Mouse (Mus musculus): ENCODE data around the gene Hagh. TPM values are rescaled to one million over a fixed set of nuclear protein-coding genes. Genes with fewer than 3 reads are reported as not detected.

The Hagh gene
- total and polyA plus RNA-seq, 2 experiments from 2014 or later: 116 to 129 TPM

GRCm38 (mm10) chr17:24896241-24896992 is 56.5 kb downstream of the Hagh start, which contains the start of gene Nme3:
Gene Nme3, plus strand, starts transcription at chr17:24896500.
- TF ChIP-seq EP300 (IDR thresholded peaks at IDR 0.05; ENCODE audit: low read depth) (no peak), CTCF (IDR thresholded peaks at IDR 0.05; ENCODE audit: low read depth) (no peak)
- peak within 1 kb of the TSS; percentile 71 for H3K4me3 ChIP-seq (ENCODE audit: low read depth, low read length)
- no peaks in the 10 kb centered on the region for H3K27me3 ChIP-seq (ENCODE audit: control insufficient read depth, insufficient read depth, low read length)
- H3K4me1 ChIP-seq (ENCODE audit: control insufficient read depth, insufficient read depth): peaks cover 20% of the 10 kb centered on the region; the same call in 1 of the 2 replicates
- H3K4me2 ChIP-seq (ENCODE audit: low read depth, low read length): peak within 1 kb of the TSS; percentile 97
- ATAC-seq (ENCODE audit: insufficient read depth, low read depth): peak; percentile 47
- H3K36me3 ChIP-seq (replicated peaks; ENCODE audit: control insufficient read depth, insufficient read depth, low read length): peaks cover 58% of the 10 kb centered on the region
- DNase-seq (ENCODE audit: low spot score): peak; percentile 58
- peak within 1 kb of the TSS; percentile 83 for H3K27ac ChIP-seq (ENCODE audit: low read depth)
- no peaks in the 10 kb centered on the region for H3K9me3 ChIP-seq (replicated peaks; ENCODE audit: control insufficient read depth, low read length)
- H3K9ac ChIP-seq (replicated peaks; ENCODE audit: low read depth, low read length): peak within 1 kb of the TSS; percentile 90
- 1% methylated on average over 50 of the region's 50 CpGs for WGBS

DNA sequence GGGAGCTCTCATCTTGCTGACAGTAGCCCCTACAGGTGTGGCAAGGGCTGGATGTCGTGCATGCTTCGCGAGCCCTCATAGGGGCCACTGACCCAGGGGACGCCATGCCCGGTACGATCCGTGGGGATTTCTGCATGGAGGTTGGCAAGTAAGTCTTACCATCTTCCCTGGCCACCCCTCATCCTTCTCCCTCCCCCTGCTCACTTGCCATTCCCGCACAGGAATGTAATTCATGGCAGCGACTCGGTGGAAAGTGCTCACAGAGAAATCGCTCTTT is 57.0 kb downstream of the Hagh start:
- Histone ChIP-seq H3K4me1 (ENCODE audit: control insufficient read depth, insufficient read depth) (peaks cover 20% of the 10 kb centered on the region; the same call in 1 of the 2 replicates), H3K9ac (replicated peaks; ENCODE audit: low read depth, low read length) (peak overlapping the region; percentile 90), H3K27ac (ENCODE audit: low read depth) (peak overlapping the region; percentile 83), H3K4me2 (ENCODE audit: low read depth, low read length) (peak overlapping the region; percentile 97), H3K9me3 (replicated peaks; ENCODE audit: control insufficient read depth, low read length) (no peaks in the 10 kb centered on the region), H3K4me3 (ENCODE audit: low read depth, low read length) (peak overlapping the region; percentile 71), H3K36me3 (replicated peaks; ENCODE audit: control insufficient read depth, insufficient read depth, low read length) (peaks cover 59% of the 10 kb centered on the region), H3K27me3 (ENCODE audit: control insufficient read depth, insufficient read depth, low read length) (no peaks in the 10 kb centered on the region)
- no peak for TF ChIP-seq CTCF (IDR thresholded peaks at IDR 0.05; ENCODE audit: low read depth)
- no peak for TF ChIP-seq EP300 (IDR thresholded peaks at IDR 0.05; ENCODE audit: low read depth)
- ATAC-seq (ENCODE audit: insufficient read depth, low read depth) (no peak), DNase-seq (ENCODE audit: low spot score) (no peak)
- 46% methylated on average over 11 of the region's 11 CpGs for WGBS

DNA sequence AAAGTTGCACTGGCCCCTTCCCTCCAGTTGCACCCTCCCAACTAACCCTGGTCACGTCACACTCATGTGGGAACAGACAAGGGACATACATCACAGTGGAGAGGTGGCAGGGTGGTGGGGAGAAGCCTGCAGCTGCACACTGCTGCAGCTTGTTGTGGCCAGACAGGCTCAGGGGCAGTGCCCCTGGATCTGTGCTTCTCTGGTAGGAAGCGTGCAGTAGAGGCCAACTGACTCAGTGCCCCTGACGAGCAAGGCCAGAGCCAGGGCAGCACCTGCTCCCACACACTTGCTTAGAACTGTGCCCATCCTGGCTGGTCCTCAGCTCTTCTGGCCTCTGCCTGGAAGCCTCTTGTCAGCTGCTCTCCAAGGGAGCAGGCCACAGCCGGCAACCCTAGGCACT is 57.7 kb downstream of the Hagh start:
- no peak for ATAC-seq (ENCODE audit: insufficient read depth, low read depth)
- Histone ChIP-seq H3K9ac (replicated peaks; ENCODE audit: low read depth, low read length) (no peak overlapping the region), H3K27me3 (ENCODE audit: control insufficient read depth, insufficient read depth, low read length) (no peaks in the 10 kb centered on the region), H3K27ac (ENCODE audit: low read depth) (no peak overlapping the region), H3K36me3 (replicated peaks; ENCODE audit: control insufficient read depth, insufficient read depth, low read length) (peaks cover 59% of the 10 kb centered on the region), H3K4me3 (ENCODE audit: low read depth, low read length) (no peak overlapping the region), H3K4me1 (ENCODE audit: control insufficient read depth, insufficient read depth) (peaks cover 20% of the 10 kb centered on the region; the same call in 1 of the 2 replicates), H3K4me2 (ENCODE audit: low read depth, low read length) (no peak overlapping the region), H3K9me3 (replicated peaks; ENCODE audit: control insufficient read depth, low read length) (no peaks in the 10 kb centered on the region)
- WGBS: 75% methylated on average over 4 of the region's 4 CpGs
- DNase-seq (ENCODE audit: low spot score): no peak
- TF ChIP-seq CTCF (IDR thresholded peaks at IDR 0.05; ENCODE audit: low read depth) (no peak), EP300 (IDR thresholded peaks at IDR 0.05; ENCODE audit: low read depth) (no peak)

DNA sequence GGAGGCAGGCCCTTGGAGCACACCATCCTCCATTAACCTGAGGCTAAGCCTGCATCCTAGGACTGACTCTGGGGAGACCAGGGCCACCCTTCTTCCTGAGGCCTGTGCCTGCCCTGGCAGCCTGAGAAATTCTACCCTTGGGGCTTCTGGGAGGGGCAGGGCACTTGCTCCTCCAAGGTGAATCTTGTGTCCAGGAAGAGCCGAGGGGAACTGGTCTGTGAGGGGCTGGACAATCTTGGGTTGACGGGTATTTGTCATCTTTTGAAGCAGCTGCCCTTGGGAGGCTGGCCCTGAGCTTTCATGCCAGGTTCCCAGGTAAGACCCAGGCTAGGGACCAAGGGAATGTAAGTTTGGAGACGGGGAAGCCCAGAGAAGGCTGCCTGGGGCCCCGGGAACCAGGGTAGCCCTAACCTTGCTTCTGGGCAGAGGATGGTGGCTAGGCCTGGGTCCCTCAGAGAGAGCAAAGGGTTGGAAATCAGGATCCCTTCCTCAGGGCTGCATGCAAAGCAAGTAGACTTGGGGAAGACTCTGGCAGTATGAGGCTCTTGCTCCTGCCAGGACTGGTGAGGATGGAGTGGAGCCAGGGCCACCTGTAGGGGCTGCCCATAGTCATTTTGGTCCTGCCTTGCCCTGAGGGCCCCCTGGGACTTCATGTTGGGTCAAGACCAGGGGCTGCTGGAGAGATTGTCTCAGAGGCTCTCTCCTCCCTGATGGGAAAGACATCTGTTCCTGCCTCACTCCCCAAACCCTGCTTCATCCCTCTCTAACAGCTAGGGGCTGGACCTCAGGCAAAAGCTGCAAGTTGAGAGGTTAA is 58.3 kb downstream of the Hagh start:
- peaks cover 20% of the 10 kb centered on the region; the same call in 1 of the 2 replicates for H3K4me1 ChIP-seq (ENCODE audit: control insufficient read depth, insufficient read depth)
- peaks cover 59% of the 10 kb centered on the region for H3K36me3 ChIP-seq (replicated peaks; ENCODE audit: control insufficient read depth, insufficient read depth, low read length)
- peak overlapping the region; percentile 73 for H3K27ac ChIP-seq (ENCODE audit: low read depth)
- no peak overlapping the region for H3K4me2 ChIP-seq (ENCODE audit: low read depth, low read length)
- WGBS: 74% methylated on average over 4 of the region's 4 CpGs
- H3K4me3 ChIP-seq (ENCODE audit: low read depth, low read length): no peak overlapping the region
- DNase-seq (ENCODE audit: low spot score): no peak
- TF ChIP-seq CTCF (IDR thresholded peaks at IDR 0.05; ENCODE audit: low read depth) (no peak), EP300 (IDR thresholded peaks at IDR 0.05; ENCODE audit: low read depth) (no peak)
- no peak overlapping the region for H3K9ac ChIP-seq (replicated peaks; ENCODE audit: low read depth, low read length)
- H3K27me3 ChIP-seq (ENCODE audit: control insufficient read depth, insufficient read depth, low read length): no peaks in the 10 kb centered on the region
- H3K9me3 ChIP-seq (replicated peaks; ENCODE audit: control insufficient read depth, low read length): no peaks in the 10 kb centered on the region
- ATAC-seq (ENCODE audit: insufficient read depth, low read depth): no peak

DNA sequence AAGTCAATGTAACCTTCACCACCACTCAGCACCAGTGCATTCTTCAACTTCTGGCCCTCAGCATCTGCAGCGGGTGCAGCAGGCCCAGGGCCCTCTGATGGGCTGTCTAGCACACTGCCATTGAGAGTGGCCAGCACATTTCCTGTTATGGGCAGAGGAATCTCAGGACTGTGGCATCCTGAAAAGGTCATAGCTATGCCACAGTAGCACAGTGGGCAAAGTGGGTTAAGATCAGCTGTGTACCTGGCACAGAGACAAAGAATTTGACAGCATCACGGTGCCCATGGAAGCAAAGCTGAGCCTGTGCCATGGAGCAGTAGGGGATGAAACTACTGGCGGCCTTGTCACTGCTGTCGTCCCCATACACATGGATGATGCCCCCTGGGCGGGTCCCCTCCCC is 59.2 kb downstream of the Hagh start:
- Histone ChIP-seq H3K4me1 (ENCODE audit: control insufficient read depth, insufficient read depth) (peaks cover 17% of the 10 kb centered on the region; the same call in 1 of the 2 replicates), H3K27me3 (ENCODE audit: control insufficient read depth, insufficient read depth, low read length) (no peaks in the 10 kb centered on the region), H3K4me3 (ENCODE audit: low read depth, low read length) (no peak overlapping the region), H3K9me3 (replicated peaks; ENCODE audit: control insufficient read depth, low read length) (no peaks in the 10 kb centered on the region), H3K9ac (replicated peaks; ENCODE audit: low read depth, low read length) (no peak overlapping the region), H3K36me3 (replicated peaks; ENCODE audit: control insufficient read depth, insufficient read depth, low read length) (peaks cover 64% of the 10 kb centered on the region), H3K4me2 (ENCODE audit: low read depth, low read length) (no peak overlapping the region), H3K27ac (ENCODE audit: low read depth) (peak overlapping the region; percentile 73)
- TF ChIP-seq CTCF (IDR thresholded peaks at IDR 0.05; ENCODE audit: low read depth): no peak
- peak; percentile 36; the same call in 1 of the 2 replicates for TF ChIP-seq EP300 (IDR thresholded peaks at IDR 0.05; ENCODE audit: low read depth)
- DNase-seq (ENCODE audit: low spot score) (peak; percentile 60), ATAC-seq (ENCODE audit: insufficient read depth, low read depth) (peak; percentile 78)
- 52% methylated on average over 5 of the region's 5 CpGs for WGBS

All from heart, postnatal 0 days (tissue).